Mouse (Mus musculus): ENCODE measurements around the gene Atg4d. TPM values are rescaled to one million over a fixed set of nuclear protein-coding genes. Genes with fewer than 3 reads are reported as not detected.
"Not testable (repeated sequence)": the region's sequence is repeated elsewhere in the genome, so short reads cannot be mapped to it uniquely, and the experiment has no call there.

Gene Atg4d
- total and polyA plus RNA-seq, 3 experiments = 9.1 to 14.9 (median 14.5) TPM

GRCm38 (mm10) chr9:21246342-21246741, 18.8 kb upstream of the Atg4d start:
- ATAC-seq (ENCODE audit: extremely low read depth, insufficient number of reproducible peaks, low FRiP score, poor library complexity, severe bottlenecking) = no peak
- Histone ChIP-seq H3K27me3 (ENCODE audit: insufficient read depth, low read length) (peaks cover 59% of the 10 kb centered on the region), H3K4me1 (ENCODE audit: insufficient read depth, low read depth, low read length) (peaks cover 34% of the 10 kb centered on the region), H3K9me3 (replicated peaks) (peaks cover 13% of the 10 kb centered on the region), H3K4me3 (ENCODE audit: low read depth, low read length) (no peak overlapping the region; the same call in 1 of the 2 replicates), H3K36me3 (replicated peaks) (peaks cover 7% of the 10 kb centered on the region)
- DNase-seq (ENCODE audit: low spot score) = no peak
- no peak for TF ChIP-seq GATA2 (IDR thresholded peaks at IDR 0.05; ENCODE audit: borderline replicate concordance, low read depth, low read length)
- TF ChIP-seq GATA1 (IDR thresholded peaks at IDR 0.05; ENCODE audit: borderline replicate concordance, low read length) = no peak
- no peak for TF ChIP-seq POLR2AphosphoS5 (IDR thresholded peaks at IDR 0.05; ENCODE audit: insufficient replicate concordance, low read depth, low read length)
- no peak for TF ChIP-seq CTCF (IDR thresholded peaks at IDR 0.05; ENCODE audit: low read depth, low read length)
- TF ChIP-seq TAL1 (conservative IDR thresholded peaks at IDR 0.05; ENCODE audit: low read depth, low read length) = no peak

GRCm38 (mm10) chr9:21248326-21248725, 16.8 kb upstream of the Atg4d start, which contains the start of gene S1pr5:
Gene S1pr5, minus strand, starts transcription at chr9:21248443.
- ATAC-seq (ENCODE audit: extremely low read depth, insufficient number of reproducible peaks, low FRiP score, poor library complexity, severe bottlenecking) (no peak), DNase-seq (ENCODE audit: low spot score) (no peak)
- H3K9me3 ChIP-seq (replicated peaks) = peaks cover 13% of the 10 kb centered on the region
- H3K4me1 ChIP-seq (ENCODE audit: insufficient read depth, low read depth, low read length) = peaks cover 33% of the 10 kb centered on the region
- H3K36me3 ChIP-seq (replicated peaks) = no peaks in the 10 kb centered on the region
- TF ChIP-seq GATA1 (IDR thresholded peaks at IDR 0.05; ENCODE audit: borderline replicate concordance, low read length) (no peak), TAL1 (conservative IDR thresholded peaks at IDR 0.05; ENCODE audit: low read depth, low read length) (no peak), POLR2AphosphoS5 (IDR thresholded peaks at IDR 0.05; ENCODE audit: insufficient replicate concordance, low read depth, low read length) (no peak), CTCF (IDR thresholded peaks at IDR 0.05; ENCODE audit: low read depth, low read length) (no peak), GATA2 (IDR thresholded peaks at IDR 0.05; ENCODE audit: borderline replicate concordance, low read depth, low read length) (no peak)
- H3K27me3 ChIP-seq (ENCODE audit: insufficient read depth, low read length) = peaks cover 79% of the 10 kb centered on the region
- no peak within 1 kb of the TSS for H3K4me3 ChIP-seq (ENCODE audit: low read depth, low read length)

GRCm38 (mm10) chr9:21249629-21250508, 15.2 kb upstream of the Atg4d start:
- DNase-seq (ENCODE audit: low spot score) (no peak), ATAC-seq (ENCODE audit: extremely low read depth, insufficient number of reproducible peaks, low FRiP score, poor library complexity, severe bottlenecking) (no peak)
- H3K4me3 ChIP-seq (ENCODE audit: low read depth, low read length) = no peak overlapping the region
- TF ChIP-seq TAL1 (conservative IDR thresholded peaks at IDR 0.05; ENCODE audit: low read depth, low read length) = no peak
- no peak for TF ChIP-seq GATA1 (IDR thresholded peaks at IDR 0.05; ENCODE audit: borderline replicate concordance, low read length)
- no peak for TF ChIP-seq POLR2AphosphoS5 (IDR thresholded peaks at IDR 0.05; ENCODE audit: insufficient replicate concordance, low read depth, low read length)
- no peak for TF ChIP-seq GATA2 (IDR thresholded peaks at IDR 0.05; ENCODE audit: borderline replicate concordance, low read depth, low read length)
- TF ChIP-seq CTCF (IDR thresholded peaks at IDR 0.05; ENCODE audit: low read depth, low read length) = no peak
- peaks cover 28% of the 10 kb centered on the region for H3K4me1 ChIP-seq (ENCODE audit: insufficient read depth, low read depth, low read length)
- peaks cover under 1% of the 10 kb centered on the region for H3K9me3 ChIP-seq (replicated peaks)
- H3K36me3 ChIP-seq (replicated peaks) = no peaks in the 10 kb centered on the region
- peaks cover 77% of the 10 kb centered on the region for H3K27me3 ChIP-seq (ENCODE audit: insufficient read depth, low read length)

GRCm38 (mm10) chr9:21250509-21250908, 14.6 kb upstream of the Atg4d start:
- H3K27me3 ChIP-seq (ENCODE audit: insufficient read depth, low read length) = peaks cover 72% of the 10 kb centered on the region
- DNase-seq (ENCODE audit: low spot score) (no peak), ATAC-seq (ENCODE audit: extremely low read depth, insufficient number of reproducible peaks, low FRiP score, poor library complexity, severe bottlenecking) (no peak)
- no peak for TF ChIP-seq TAL1 (conservative IDR thresholded peaks at IDR 0.05; ENCODE audit: low read depth, low read length)
- no peak for TF ChIP-seq CTCF (IDR thresholded peaks at IDR 0.05; ENCODE audit: low read depth, low read length)
- no peak for TF ChIP-seq GATA1 (IDR thresholded peaks at IDR 0.05; ENCODE audit: borderline replicate concordance, low read length)
- TF ChIP-seq GATA2 (IDR thresholded peaks at IDR 0.05; ENCODE audit: borderline replicate concordance, low read depth, low read length) = no peak
- TF ChIP-seq POLR2AphosphoS5 (IDR thresholded peaks at IDR 0.05; ENCODE audit: insufficient replicate concordance, low read depth, low read length) = no peak
- H3K36me3 ChIP-seq (replicated peaks) = no peaks in the 10 kb centered on the region
- peaks cover 29% of the 10 kb centered on the region for H3K4me1 ChIP-seq (ENCODE audit: insufficient read depth, low read depth, low read length)
- no peaks in the 10 kb centered on the region for H3K9me3 ChIP-seq (replicated peaks)
- no peak overlapping the region for H3K4me3 ChIP-seq (ENCODE audit: low read depth, low read length)

GRCm38 (mm10) chr9:21251116-21251735, 13.9 kb upstream of the Atg4d start:
- Histone ChIP-seq H3K36me3 (replicated peaks) (no peaks in the 10 kb centered on the region), H3K4me3 (ENCODE audit: low read depth, low read length) (no peak overlapping the region), H3K9me3 (replicated peaks) (no peaks in the 10 kb centered on the region), H3K4me1 (ENCODE audit: insufficient read depth, low read depth, low read length) (peaks cover 28% of the 10 kb centered on the region), H3K27me3 (ENCODE audit: insufficient read depth, low read length) (peaks cover 73% of the 10 kb centered on the region)
- no peak for TF ChIP-seq POLR2AphosphoS5 (IDR thresholded peaks at IDR 0.05; ENCODE audit: insufficient replicate concordance, low read depth, low read length)
- no peak for TF ChIP-seq GATA2 (IDR thresholded peaks at IDR 0.05; ENCODE audit: borderline replicate concordance, low read depth, low read length)
- TF ChIP-seq CTCF (IDR thresholded peaks at IDR 0.05; ENCODE audit: low read depth, low read length) = no peak
- TF ChIP-seq GATA1 (IDR thresholded peaks at IDR 0.05; ENCODE audit: borderline replicate concordance, low read length) = no peak
- no peak for TF ChIP-seq TAL1 (conservative IDR thresholded peaks at IDR 0.05; ENCODE audit: low read depth, low read length)
- DNase-seq (ENCODE audit: low spot score) (no peak), ATAC-seq (ENCODE audit: extremely low read depth, insufficient number of reproducible peaks, low FRiP score, poor library complexity, severe bottlenecking) (no peak)

GRCm38 (mm10) chr9:21254690-21255089, 10.4 kb upstream of the Atg4d start:
- H3K4me3 ChIP-seq (ENCODE audit: low read depth, low read length) = no peak overlapping the region; the same call in 1 of the 2 replicates
- H3K9me3 ChIP-seq (replicated peaks) = no peaks in the 10 kb centered on the region
- no peak for TF ChIP-seq GATA1 (IDR thresholded peaks at IDR 0.05; ENCODE audit: borderline replicate concordance, low read length)
- TF ChIP-seq POLR2AphosphoS5 (IDR thresholded peaks at IDR 0.05; ENCODE audit: insufficient replicate concordance, low read depth, low read length) = no peak
- no peak for TF ChIP-seq TAL1 (conservative IDR thresholded peaks at IDR 0.05; ENCODE audit: low read depth, low read length)
- TF ChIP-seq CTCF (IDR thresholded peaks at IDR 0.05; ENCODE audit: low read depth, low read length) = no peak
- TF ChIP-seq GATA2 (IDR thresholded peaks at IDR 0.05; ENCODE audit: borderline replicate concordance, low read depth, low read length) = no peak
- DNase-seq (ENCODE audit: low spot score) = no peak
- ATAC-seq (ENCODE audit: extremely low read depth, insufficient number of reproducible peaks, low FRiP score, poor library complexity, severe bottlenecking) = no peak
- no peaks in the 10 kb centered on the region for H3K36me3 ChIP-seq (replicated peaks)
- peaks cover 55% of the 10 kb centered on the region for H3K27me3 ChIP-seq (ENCODE audit: insufficient read depth, low read length)
- peaks cover 29% of the 10 kb centered on the region for H3K4me1 ChIP-seq (ENCODE audit: insufficient read depth, low read depth, low read length)

- Histone ChIP-seq H3K27me3 (ENCODE audit: insufficient read depth, low read length) (peaks cover 39% of the 10 kb centered on the region), H3K4me1 (ENCODE audit: insufficient read depth, low read depth, low read length) (peaks cover 21% of the 10 kb centered on the region; the same call in 1 of the 2 replicates)
- not testable (repeated sequence) for H3K9me3 ChIP-seq (replicated peaks); H3K36me3 ChIP-seq (replicated peaks); ATAC-seq (ENCODE audit: extremely low read depth, insufficient number of reproducible peaks, low FRiP score, poor library complexity, severe bottlenecking); H3K4me3 ChIP-seq (ENCODE audit: low read depth, low read length); DNase-seq (ENCODE audit: low spot score)
Measured at GRCm38 (mm10) chr9:21256349-21256748, 8.7 kb upstream of the Atg4d start.
